Mouse (Mus musculus) cerebellum, postnatal 36 days (tissue): ENCODE data around the gene Gm20388.

ENCODE experiments used
- DNase-seq, 2 experiments: peaks; one replicate each; pipeline ENCODE4 v3.0.0; 2021 to 2022; ENCODE audit warnings: mixed read lengths in 2 of 2

The Gm20388 gene

DNA sequence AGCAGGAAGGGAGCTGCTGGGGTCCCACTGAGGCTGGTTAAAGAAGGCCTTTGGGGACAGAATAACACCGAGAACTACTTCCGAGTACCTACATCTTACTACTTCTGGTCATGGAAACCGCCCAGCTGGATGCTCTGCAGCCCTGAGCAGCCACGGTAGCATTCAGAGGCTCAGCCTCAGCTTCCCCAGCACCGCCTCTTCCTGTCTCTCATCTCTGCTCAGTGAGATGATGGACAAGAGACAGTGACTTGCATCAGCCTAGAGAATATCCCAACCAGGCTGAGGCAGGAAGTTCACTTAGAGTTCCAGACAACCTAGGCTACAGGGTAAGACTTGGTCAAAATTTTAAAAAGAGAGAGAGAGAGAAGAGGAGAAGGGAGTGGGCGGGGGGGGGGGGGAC, 3876.0 kb downstream of the Gm20388 start:
- no peak for DNase-seq

DNA sequence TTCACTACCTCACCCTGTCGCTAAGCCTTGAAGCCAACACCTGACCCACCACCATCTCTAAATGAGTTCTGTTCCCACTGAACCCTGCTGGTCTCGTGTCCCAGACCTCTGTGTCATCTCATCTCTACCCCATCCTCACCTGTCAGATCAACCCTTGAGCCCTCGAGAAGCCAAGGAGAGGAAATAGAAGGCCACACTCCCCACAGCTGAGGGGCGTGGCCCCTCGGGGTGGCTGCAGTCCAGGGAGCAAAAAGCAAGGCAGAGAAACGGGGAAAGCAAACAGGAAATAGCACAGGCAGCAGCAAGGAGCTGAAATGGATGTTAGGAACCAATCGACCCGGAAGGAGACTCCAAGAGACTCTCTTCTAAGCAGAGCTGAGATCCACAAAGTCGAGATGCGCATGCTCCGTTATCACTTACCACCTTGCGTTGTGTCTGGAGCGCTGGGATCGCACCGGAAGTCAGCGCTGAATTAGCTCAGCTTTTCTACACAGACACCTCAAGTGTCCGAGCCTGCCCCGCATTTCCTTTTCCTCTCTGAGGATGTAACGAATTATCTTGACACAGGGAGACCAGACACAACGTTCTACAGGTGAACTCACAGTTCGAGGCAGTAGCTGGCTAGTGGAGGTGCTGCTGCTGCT, 3876.7 kb downstream of the Gm20388 start:
- DNase-seq, result peak; percentile 16 to 17

DNA sequence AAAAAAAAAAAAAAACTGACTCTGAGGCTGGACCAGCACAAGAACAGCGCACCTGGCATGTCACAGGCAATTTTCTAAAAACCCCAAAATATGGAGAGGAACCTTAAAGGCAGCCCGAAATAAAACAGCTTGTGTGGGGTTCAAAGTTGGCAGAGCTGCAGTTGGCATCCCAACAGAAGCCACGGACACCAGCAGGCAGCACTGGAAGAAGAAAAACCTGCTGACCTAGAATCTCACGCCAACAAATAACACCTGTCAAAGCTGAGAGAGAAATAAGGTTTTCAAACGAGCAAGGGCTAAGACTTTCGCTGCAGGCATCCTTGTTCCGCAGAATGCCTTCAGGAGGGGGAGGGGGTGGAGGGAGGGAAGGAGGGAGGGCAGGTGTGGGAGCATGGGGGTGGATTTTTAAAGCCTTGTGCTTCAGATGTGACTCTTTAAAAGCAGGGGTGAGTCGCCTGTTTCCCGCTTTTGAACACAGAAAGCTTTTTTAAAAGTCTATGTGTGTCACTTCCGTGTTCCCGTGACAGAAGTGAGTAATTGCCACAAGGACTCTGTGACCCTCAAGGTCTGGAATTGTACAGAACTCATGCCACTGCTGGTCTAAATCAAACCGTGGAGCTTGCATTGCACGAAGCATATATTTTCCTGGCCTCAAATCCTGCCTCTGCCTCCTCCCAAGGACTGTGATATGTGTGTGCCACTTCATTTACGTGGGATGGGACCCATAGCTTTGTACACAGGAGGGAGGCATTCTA, 3878.0 kb downstream of the Gm20388 start:
- peak; percentile 81 to 85 for DNase-seq

- DNase-seq, result peak in 1 of 2 experiments; percentile 49
These were observed 3878.8 kb downstream of the Gm20388 start for GRCm38 (mm10) chr8:123789461-123789860.

DNA sequence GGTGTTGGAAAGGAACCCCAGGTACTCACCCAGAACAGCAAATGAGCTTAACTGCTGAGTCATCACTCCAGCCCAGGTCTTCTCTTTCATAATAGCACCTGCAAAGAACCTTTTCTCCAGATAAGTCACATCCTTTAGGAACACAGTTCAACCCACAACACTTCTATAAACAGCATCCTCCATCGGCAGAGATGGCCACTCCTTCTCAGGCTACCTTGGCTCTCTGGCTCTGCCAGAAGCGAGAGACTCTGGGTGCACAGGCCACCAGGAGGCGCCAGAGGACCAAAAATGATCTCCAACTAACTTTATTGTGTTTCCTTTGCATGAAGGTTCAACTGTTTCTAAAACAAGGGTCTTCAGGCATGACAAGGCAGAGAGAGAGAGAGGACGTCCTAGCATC, 3879.3 kb downstream of the Gm20388 start:
- peak; percentile 95 to 98 for DNase-seq

DNA sequence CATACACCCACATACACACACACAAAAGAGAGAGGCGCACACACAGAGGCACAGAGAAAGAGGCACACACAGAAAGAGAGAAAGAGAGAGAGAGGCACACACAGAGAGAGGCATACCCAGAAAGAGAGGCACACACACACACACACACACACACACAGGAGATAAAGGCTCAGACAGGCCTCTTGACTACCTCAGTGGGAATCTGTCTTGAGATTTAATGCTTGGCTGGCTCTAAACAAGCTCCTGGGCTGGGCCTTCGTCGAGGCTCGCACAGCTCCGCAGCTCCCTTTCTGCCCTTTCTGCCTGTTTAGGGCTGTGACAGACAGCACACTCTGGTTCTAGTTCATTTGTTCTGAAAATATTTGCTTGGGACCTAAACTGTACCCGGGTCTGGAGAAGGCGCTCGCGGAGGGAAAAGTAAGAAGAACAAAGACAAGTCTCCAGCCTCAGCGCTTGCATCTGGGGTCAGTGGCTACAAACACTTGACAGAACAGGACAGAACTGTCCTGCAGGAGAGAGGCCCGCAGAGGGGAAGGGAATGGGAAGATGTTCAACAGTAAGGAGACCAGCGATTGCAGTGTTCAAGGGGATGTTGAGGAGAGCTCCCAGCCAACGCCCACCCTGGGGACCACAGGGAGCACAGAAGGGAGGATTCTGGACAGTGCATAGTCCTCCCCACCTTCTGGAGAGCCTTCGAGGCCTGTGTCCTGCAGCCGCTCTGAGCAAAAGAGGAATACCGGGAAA, 3880.6 kb downstream of the Gm20388 start:
- no peak for DNase-seq

GRCm38 (mm10) chr8:123791845-123792225, 3881.2 kb downstream of the Gm20388 start:
- DNase-seq, result no peak

GRCm38 (mm10) chr8:123793900-123794299, 3883.3 kb downstream of the Gm20388 start:
- DNase-seq, result no peak

DNA sequence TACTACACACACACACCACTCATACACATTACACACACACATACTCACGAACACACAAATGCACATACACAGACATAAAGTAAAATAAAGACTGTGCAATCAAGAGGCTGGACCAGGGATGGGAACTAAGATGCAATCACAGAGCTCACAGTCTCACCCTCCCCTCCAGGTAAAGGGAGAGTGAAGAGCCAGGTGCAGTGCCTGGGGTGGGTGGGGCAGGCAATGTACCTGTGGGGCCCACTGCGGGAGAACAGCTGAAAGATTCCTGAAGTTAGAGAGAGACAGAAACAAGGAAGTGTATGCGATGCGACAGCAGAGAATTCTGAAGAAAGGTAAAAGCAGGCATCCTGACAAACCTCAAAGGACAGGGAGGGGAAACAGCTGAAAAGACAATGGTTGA, 3884.1 kb downstream of the Gm20388 start:
- DNase-seq, result no peak

DNA sequence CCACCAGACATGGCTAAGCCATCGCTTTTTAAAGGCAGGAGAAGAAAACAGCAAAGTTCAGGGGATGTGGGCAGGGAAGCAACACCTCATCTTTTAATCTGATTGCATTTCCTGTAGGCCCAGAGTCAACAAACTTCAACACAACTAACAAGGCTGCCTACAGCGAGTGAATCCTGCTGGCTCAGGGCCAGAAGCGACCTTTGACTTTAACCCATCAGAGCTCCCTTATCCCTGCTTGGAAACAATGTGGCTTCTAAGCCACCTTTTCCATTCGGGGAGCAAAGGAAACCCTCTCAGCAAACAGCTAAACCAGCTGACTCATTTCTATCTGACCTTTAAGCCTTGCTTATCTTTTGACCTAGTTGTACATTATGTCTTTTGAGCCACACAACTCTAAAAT, 3886.1 kb downstream of the Gm20388 start:
- no peak for DNase-seq

DNA sequence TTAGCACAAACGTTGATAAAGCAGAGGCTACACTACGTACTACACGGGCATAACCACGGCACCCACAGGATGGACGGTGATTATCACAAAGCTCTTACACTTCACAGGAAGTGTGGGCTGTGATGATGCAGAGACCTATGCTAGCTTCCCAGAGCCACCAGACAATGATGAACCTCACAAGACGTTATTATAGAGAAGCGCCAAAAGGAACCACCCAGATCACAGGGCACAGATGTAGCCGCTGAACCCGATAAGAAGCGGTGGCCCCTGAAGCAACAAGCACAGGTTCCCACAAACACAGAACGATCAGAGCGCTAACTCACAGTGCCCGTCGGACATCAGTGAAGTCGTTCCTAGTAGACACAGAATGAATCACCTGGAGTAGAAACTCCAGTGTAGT, 3887.3 kb downstream of the Gm20388 start:
- DNase-seq, result no peak

DNA sequence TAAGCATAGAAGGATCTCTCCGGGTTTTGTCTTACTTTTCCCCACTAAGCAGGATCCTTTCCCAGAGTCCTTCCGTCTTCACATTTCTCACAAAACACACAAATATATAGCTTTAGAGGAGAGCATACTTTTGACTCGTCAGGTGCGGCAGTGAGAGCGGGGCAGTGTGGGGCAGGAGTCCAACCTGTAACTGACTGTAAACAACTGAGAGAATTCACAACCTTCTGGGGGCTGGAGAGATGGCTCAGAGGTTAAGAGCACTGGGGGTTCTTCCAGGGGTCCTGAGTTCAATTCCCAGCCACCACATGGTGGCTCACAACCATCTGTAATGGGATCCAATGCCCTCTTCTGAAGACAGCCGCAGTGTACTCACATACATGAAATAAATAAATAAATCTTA, 3888.8 kb downstream of the Gm20388 start:
- no peak for DNase-seq

- DNase-seq, result no peak
These were observed 3889.2 kb downstream of the Gm20388 start for GRCm38 (mm10) chr8:123799885-123800284.

DNA sequence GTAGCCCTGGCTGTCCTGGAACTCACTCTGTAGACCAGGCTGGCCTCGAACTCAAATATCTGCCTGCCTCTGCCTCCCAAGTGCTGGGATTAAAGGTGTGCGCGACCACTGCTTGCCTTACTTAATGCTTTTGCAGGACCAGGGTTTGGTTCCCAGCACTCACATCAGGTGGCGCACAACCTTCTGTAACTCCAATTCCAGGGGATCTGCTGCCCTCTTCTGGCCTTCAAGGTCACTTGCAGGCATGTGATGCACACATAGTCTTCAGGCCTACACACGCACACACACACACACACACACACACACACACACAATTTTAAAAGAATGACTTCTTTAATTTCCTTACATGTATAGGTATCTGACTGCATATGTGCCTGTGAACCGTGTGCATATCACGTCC, 3890.2 kb downstream of the Gm20388 start:
- no peak for DNase-seq

- no peak for DNase-seq
These were observed 3890.9 kb downstream of the Gm20388 start for GRCm38 (mm10) chr8:123801538-123801937.

- no peak for DNase-seq
These were observed 3893.0 kb downstream of the Gm20388 start for GRCm38 (mm10) chr8:123803639-123804038.

GRCm38 (mm10) chr8:123804586-123804985, 3893.9 kb downstream of the Gm20388 start:
- no peak for DNase-seq

DNA sequence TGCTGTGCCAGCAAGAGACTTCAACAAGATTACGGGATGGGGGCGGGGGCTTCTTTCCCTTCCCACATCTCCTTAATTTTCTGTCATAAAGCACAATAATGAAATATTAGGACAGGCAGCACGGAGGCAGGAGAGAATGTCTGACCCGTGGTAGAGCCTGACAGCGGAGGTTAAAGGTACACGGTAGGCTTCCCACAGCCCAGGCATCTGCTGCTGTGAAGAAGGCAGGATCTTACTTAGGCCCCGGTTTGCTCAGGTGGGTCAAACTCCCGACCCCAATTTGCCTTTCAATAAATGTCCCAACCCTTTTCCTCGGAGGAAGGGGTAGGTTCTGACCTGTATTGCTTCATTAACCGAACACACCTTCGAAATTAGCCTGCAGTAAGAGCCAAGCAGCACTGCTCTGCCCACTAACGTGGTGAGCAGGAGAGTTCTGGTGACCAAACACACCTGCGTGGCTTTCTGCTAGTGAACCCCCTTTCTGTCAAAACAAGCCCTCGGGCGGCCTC, 3894.6 kb downstream of the Gm20388 start:
- DNase-seq, result no peak

DNA sequence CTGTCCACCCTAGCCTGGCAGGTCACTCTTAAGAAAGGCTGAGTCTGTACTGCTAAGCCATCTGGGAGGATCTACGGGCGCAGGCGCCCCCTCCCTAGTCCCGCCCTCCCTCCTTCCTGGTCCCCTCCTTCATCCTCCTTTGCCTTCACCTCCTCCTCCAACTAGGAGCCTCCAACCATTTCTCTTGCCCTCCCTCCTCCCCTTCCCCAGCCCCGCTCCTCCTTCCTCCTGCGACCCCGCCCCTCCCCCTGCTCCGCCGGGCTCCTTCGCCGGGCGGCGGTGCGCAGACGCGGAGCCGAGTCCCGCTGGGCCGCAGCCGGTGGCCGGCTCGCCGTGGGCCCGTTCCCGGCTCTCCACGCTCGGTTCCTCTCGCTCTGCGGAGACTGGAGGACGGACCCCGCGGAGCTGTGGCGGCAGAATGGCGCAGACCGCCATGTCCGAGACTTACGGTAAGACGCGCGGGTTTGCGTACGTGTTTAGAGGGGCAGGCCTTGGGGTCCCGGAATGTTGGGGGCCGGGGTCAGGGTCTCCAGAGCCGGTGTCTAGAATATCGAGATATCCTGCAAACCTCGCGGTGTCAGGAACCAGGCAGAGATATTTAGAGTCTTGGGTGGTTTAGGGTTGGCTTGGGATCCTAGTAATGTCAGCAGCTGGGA, 3895.2 kb downstream of the Gm20388 start, which contains the start of gene Rab4a:
Gene Rab4a (plus strand): TSS at position 268 of the 656 bp plus-strand sequence.
- peak; percentile 83 to 90 for DNase-seq

DNA sequence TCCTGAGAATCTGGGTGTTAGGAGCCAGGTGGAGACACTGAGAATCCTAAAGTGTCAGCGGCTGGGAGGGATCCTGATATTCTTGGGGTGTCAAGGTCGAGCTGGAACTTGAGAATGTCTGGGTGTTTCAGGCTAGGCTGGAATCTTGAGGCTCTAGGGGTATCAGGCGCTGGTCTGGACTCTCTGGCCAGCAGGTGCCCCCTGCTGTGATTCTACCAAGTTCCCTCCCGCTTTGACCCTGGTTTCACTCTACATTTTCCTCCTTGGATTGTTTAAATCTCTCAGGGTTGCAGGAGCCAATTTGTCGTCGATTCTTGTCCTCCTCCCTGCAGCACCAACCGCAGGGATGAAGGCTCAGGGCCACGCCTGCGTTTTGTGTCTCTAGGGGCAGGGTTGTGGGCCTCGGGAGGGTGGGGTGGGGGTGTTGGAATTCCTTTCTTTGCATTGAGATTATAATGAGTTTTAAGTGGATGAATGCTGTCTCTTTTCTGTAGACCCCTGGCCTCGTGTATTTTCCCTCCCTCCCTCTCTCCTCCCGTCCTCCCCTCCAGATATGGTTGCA, 3895.8 kb downstream of the Gm20388 start:
- DNase-seq, result no peak

DNA sequence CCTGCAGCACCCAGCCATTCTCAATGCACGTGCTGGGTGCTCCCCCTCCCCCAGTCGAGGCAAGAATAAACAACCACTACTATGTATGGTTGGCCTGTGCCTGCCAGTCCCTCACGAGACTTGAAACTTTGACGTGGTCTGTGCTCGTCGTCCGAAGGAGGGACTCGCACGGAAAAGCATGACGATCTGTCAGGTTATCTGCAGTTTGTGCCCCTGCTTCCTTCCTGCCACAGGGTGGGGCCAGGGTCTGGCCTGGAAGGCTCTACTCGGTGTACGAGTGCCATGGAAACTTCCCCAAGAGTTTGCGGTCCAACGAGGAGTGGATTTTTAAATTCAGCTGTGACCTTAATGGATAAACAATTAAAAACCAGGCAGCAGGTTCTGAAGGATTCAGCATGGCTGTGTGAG, 3896.4 kb downstream of the Gm20388 start:
- DNase-seq, result no peak

DNA sequence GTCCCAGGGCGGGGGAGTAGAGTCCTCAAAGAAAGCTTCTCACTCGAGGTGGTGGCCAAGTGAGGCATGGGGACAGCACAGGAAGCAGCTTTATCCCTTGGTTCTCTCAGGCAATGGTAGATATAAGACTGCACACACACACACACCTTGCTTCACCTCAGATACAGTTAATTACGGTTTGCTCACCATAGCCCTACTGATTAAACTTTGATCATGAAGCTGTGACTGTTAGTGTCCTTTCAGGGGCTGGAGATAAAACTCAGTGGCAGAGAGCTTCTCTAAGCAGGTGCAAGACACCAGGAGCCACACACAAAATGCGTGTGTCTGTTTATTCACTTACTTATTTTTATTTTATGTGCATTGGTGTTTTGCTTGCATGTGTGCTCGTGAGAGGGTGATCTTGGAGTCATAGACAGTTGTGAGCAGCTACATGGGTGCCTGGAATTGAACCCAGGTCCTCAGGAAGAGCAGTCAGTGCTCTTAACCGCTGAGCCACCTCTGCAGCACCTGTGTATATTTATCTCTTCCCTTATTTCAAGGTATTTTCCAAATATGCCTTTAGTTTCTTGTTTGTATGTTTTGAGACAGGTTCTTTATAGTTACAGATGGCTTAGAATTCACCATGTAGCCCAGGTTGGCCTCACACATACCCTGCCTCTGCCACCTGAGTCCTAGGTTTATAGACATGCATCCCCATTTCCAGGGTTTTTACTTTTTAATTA, 3897.4 kb downstream of the Gm20388 start:
- DNase-seq, result no peak
